Mouse (Mus musculus): ENCODE results near the gene Trim47. TPM values are rescaled to one million over a fixed set of nuclear protein-coding genes. Genes with fewer than 3 reads are reported as not detected.
A peak's percentile ranks its signal among the peaks of the same experiment; 100 is the strongest.

Trim47 gene
- total RNA-seq (2014; fragmentation: Nextera tagmentation) (8.7 and 12.2 TPM in 2 replicates), total RNA-seq (2017) (2.3 and 6.5 TPM in 2 replicates)

- ATAC-seq (replicated peaks; ENCODE audit: low FRiP score, low TSS enrichment, poor library complexity, severe bottlenecking), result peak; percentile 54
These were observed at the start of gene Trim47 for GRCm38 (mm10) chr11:116127156-116127980. Gene Trim47 (minus strand): TSS chr11:116127210.

- ATAC-seq (replicated peaks; ENCODE audit: low FRiP score, low TSS enrichment, poor library complexity, severe bottlenecking), result no peak
These were observed 49.0 kb upstream of the Trim47 start for GRCm38 (mm10) chr11:116176010-116176409.

- no peak for ATAC-seq (replicated peaks; ENCODE audit: low FRiP score, low TSS enrichment, poor library complexity, severe bottlenecking)
These were observed 47.9 kb upstream of the Trim47 start for GRCm38 (mm10) chr11:116174775-116175448.

- ATAC-seq (replicated peaks; ENCODE audit: low FRiP score, low TSS enrichment, poor library complexity, severe bottlenecking), result no peak
These were observed 44.9 kb upstream of the Trim47 start for GRCm38 (mm10) chr11:116171959-116172358.

- ATAC-seq (replicated peaks; ENCODE audit: low FRiP score, low TSS enrichment, poor library complexity, severe bottlenecking), result no peak
These were observed 43.2 kb upstream of the Trim47 start for GRCm38 (mm10) chr11:116170003-116170800.

GRCm38 (mm10) chr11:116169214-116169613 lies 42.2 kb upstream of the Trim47 start:
- no peak for ATAC-seq (replicated peaks; ENCODE audit: low FRiP score, low TSS enrichment, poor library complexity, severe bottlenecking)

GRCm38 (mm10) chr11:116167884-116168439 lies 41.0 kb upstream of the Trim47 start, which contains the start of gene Fbf1:
Gene Fbf1 (minus strand): TSS chr11:116168166.
- peak; percentile 100 for ATAC-seq (replicated peaks; ENCODE audit: low FRiP score, low TSS enrichment, poor library complexity, severe bottlenecking)

GRCm38 (mm10) chr11:116167232-116167631 lies 40.2 kb upstream of the Trim47 start:
- ATAC-seq (replicated peaks; ENCODE audit: low FRiP score, low TSS enrichment, poor library complexity, severe bottlenecking), result no peak

- no peak for ATAC-seq (replicated peaks; ENCODE audit: low FRiP score, low TSS enrichment, poor library complexity, severe bottlenecking)
These were observed 36.0 kb upstream of the Trim47 start for GRCm38 (mm10) chr11:116163002-116163401.

GRCm38 (mm10) chr11:116162146-116162545 lies 35.1 kb upstream of the Trim47 start:
- ATAC-seq (replicated peaks; ENCODE audit: low FRiP score, low TSS enrichment, poor library complexity, severe bottlenecking), result no peak

- ATAC-seq (replicated peaks; ENCODE audit: low FRiP score, low TSS enrichment, poor library complexity, severe bottlenecking), result no peak
These were observed 34.3 kb upstream of the Trim47 start for GRCm38 (mm10) chr11:116161312-116161711.

GRCm38 (mm10) chr11:116150960-116151359 lies 23.9 kb upstream of the Trim47 start:
- ATAC-seq (replicated peaks; ENCODE audit: low FRiP score, low TSS enrichment, poor library complexity, severe bottlenecking), result peak; percentile 66

GRCm38 (mm10) chr11:116149341-116149740 lies 22.3 kb upstream of the Trim47 start:
- ATAC-seq (replicated peaks; ENCODE audit: low FRiP score, low TSS enrichment, poor library complexity, severe bottlenecking), result no peak

- ATAC-seq (replicated peaks; ENCODE audit: low FRiP score, low TSS enrichment, poor library complexity, severe bottlenecking), result no peak
These were observed 21.8 kb upstream of the Trim47 start for GRCm38 (mm10) chr11:116148761-116149221.

GRCm38 (mm10) chr11:116146294-116146985 lies 19.4 kb upstream of the Trim47 start:
- no peak for ATAC-seq (replicated peaks; ENCODE audit: low FRiP score, low TSS enrichment, poor library complexity, severe bottlenecking)

GRCm38 (mm10) chr11:116145481-116146293 lies 18.7 kb upstream of the Trim47 start:
- no peak for ATAC-seq (replicated peaks; ENCODE audit: low FRiP score, low TSS enrichment, poor library complexity, severe bottlenecking)

- ATAC-seq (replicated peaks; ENCODE audit: low FRiP score, low TSS enrichment, poor library complexity, severe bottlenecking), result no peak
These were observed 16.5 kb upstream of the Trim47 start for GRCm38 (mm10) chr11:116143468-116143867.

Data from megakaryocyte-erythroid progenitor cell, adult 5-6 weeks (primary cell).